Mouse (Mus musculus) limb, embryonic 13.5 days (tissue): Measurements from ENCODE around the gene Top3a. TPM values are rescaled to one million over a fixed set of nuclear protein-coding genes. Genes with fewer than 3 reads are reported as not detected.
A peak's percentile ranks its signal among the peaks of the same experiment; 100 is the strongest.

ENCODE experiments used
- ATAC-seq: fragments of 200-750 bp; cut with Nextera tagmentation; 2 replicates; pipeline ENCODE4 v1.8.0; 2017; ENCODE audit warnings: low read depth, moderate number of reproducible peaks, moderate TSS enrichment; ENCODE audit not compliant: low FRiP score
- H3K27ac ChIP-seq: fragments of 300-500 bp; sonication (generic); 2 replicates; pipeline ENCODE4 v1.5.1; 2015; ENCODE audit warnings: inconsistent platforms, mild to moderate bottlenecking, moderate library complexity
- H3K27me3 ChIP-seq: fragments of 300-500 bp; sonication (generic); 2 replicates; pipeline ENCODE4 v1.6.1; 2015; ENCODE audit warnings: mild to moderate bottlenecking, inconsistent platforms
- H3K36me3 ChIP-seq: fragments of 300-500 bp; sonication (generic); 2 replicates; pipeline ENCODE4 v1.6.1; 2015; ENCODE audit warnings: inconsistent platforms, mild to moderate bottlenecking, moderate library complexity
- H3K4me1 ChIP-seq: fragments of 300-500 bp; sonication (generic); 2 replicates; pipeline ENCODE4 v1.6.1; 2015; ENCODE audit warnings: inconsistent platforms
- H3K4me2 ChIP-seq: fragments of 300-500 bp; sonication (generic); replicated peaks from 2 replicates; pipeline ENCODE4 v1.6.1; 2015; ENCODE audit warnings: inconsistent platforms, mild to moderate bottlenecking, moderate library complexity
- H3K4me3 ChIP-seq: fragments of 300-500 bp; sonication (generic); 2 replicates; pipeline ENCODE4 v1.5.1; 2015; ENCODE audit warnings: moderate library complexity, mild to moderate bottlenecking, inconsistent platforms
- H3K9ac ChIP-seq: fragments of 300-500 bp; sonication (generic); 2 replicates; pipeline ENCODE4 v1.6.1; 2015; ENCODE audit warnings: mild to moderate bottlenecking, inconsistent platforms
- H3K9me3 ChIP-seq: fragments of 300-500 bp; sonication (generic); 2 replicates; pipeline ENCODE4 v1.6.1; 2016; ENCODE audit warnings: inconsistent platforms
- WGBS: fragments of 180-500 bp; shearing (Covaris S2); methylation state at CpG from one replicate; pipeline ENCODE4 v1.1.7; 2015; 5-methylcytosine and 5-hydroxymethylcytosine counted together
- polyA plus RNA-seq: library from polyadenylated mRNA; unstranded; fragments of >200 nt; fragmentation: Nextera tagmentation; extraction: Ambion mirVana; gene quantifications from 2 replicates; pipeline ENCODE4 v1.2.1, GENCODE M21; 2015

The Top3a gene
- polyA plus RNA-seq, 1 experiment from 2014 or later: 22.0 TPM

GRCm38 (mm10) chr11:60799977-60800376 lies 22.8 kb upstream of the Top3a start:
- Histone ChIP-seq H3K36me3 (peaks cover 67% of the 10 kb centered on the region), H3K9me3 (no peaks in the 10 kb centered on the region), H3K4me2 (no peak overlapping the region), H3K4me1 (no peaks in the 10 kb centered on the region), H3K27me3 (no peaks in the 10 kb centered on the region), H3K4me3 (no peak overlapping the region), H3K9ac (no peak overlapping the region), H3K27ac (no peak overlapping the region)
- 92% methylated on average over 4 of the region's 4 CpGs for WGBS
- no peak for ATAC-seq

GRCm38 (mm10) chr11:60796342-60796741 lies 19.2 kb upstream of the Top3a start:
- H3K27ac ChIP-seq: no peak overlapping the region
- WGBS: 90% methylated on average over 11 of the region's 11 CpGs
- peaks cover 80% of the 10 kb centered on the region for H3K36me3 ChIP-seq
- no peaks in the 10 kb centered on the region for H3K27me3 ChIP-seq
- no peak for ATAC-seq
- H3K9me3 ChIP-seq: no peaks in the 10 kb centered on the region
- H3K4me3 ChIP-seq: no peak overlapping the region
- H3K9ac ChIP-seq: no peak overlapping the region
- H3K4me1 ChIP-seq: no peaks in the 10 kb centered on the region
- H3K4me2 ChIP-seq: no peak overlapping the region

GRCm38 (mm10) chr11:60790472-60790871 lies 13.3 kb upstream of the Top3a start:
- peaks cover 87% of the 10 kb centered on the region for H3K36me3 ChIP-seq
- WGBS: 52% methylated on average over 2 of the region's 2 CpGs
- H3K9me3 ChIP-seq: no peaks in the 10 kb centered on the region
- no peak overlapping the region for H3K4me2 ChIP-seq
- ATAC-seq: no peak
- H3K4me1 ChIP-seq: no peaks in the 10 kb centered on the region
- H3K27me3 ChIP-seq: no peaks in the 10 kb centered on the region
- H3K4me3 ChIP-seq: no peak overlapping the region
- H3K27ac ChIP-seq: no peak overlapping the region
- no peak overlapping the region for H3K9ac ChIP-seq

GRCm38 (mm10) chr11:60787595-60787994 lies 10.4 kb upstream of the Top3a start:
- Histone ChIP-seq H3K4me3 (no peak overlapping the region), H3K27me3 (no peaks in the 10 kb centered on the region), H3K4me1 (peaks cover under 1% of the 10 kb centered on the region; the same call in 1 of the 2 replicates), H3K9me3 (no peaks in the 10 kb centered on the region), H3K4me2 (no peak overlapping the region), H3K27ac (no peak overlapping the region), H3K36me3 (peaks cover 94% of the 10 kb centered on the region), H3K9ac (no peak overlapping the region)
- ATAC-seq: 0 out of 2 replicates have a peak, but pooled peaks have one; percentile 40
- WGBS: 47% methylated on average over 1 of the region's 1 CpGs

- Histone ChIP-seq H3K9ac (0 out of 2 replicates have a peak overlapping the region, but pooled peaks have one; percentile 8), H3K9me3 (no peaks in the 10 kb centered on the region), H3K4me2 (no peak overlapping the region), H3K36me3 (peaks cover 93% of the 10 kb centered on the region), H3K4me3 (no peak overlapping the region), H3K27ac (no peak overlapping the region), H3K4me1 (peaks cover 32% of the 10 kb centered on the region), H3K27me3 (no peaks in the 10 kb centered on the region)
- ATAC-seq: no peak
- WGBS: 88% methylated on average over 8 of the region's 8 CpGs
Observed at GRCm38 (mm10) chr11:60784179-60784922, 7.2 kb upstream of the Top3a start.

- peak overlapping the region; percentile 26 for H3K4me3 ChIP-seq
Observed at GRCm38 (mm10) chr11:60779673-60780189, 2.6 kb upstream of the Top3a start.

GRCm38 (mm10) chr11:60777801-60778370 lies 721 bp upstream of the Top3a start:
- Histone ChIP-seq H3K27ac (no peak overlapping the region), H3K4me3 (peak overlapping the region; percentile 83), H3K9me3 (no peaks in the 10 kb centered on the region), H3K27me3 (no peaks in the 10 kb centered on the region), H3K9ac (peak overlapping the region; percentile 84), H3K4me2 (peak overlapping the region; percentile 91), H3K36me3 (peaks cover 41% of the 10 kb centered on the region), H3K4me1 (peaks cover 74% of the 10 kb centered on the region)
- 27% methylated on average over 16 of the region's 16 CpGs for WGBS
- ATAC-seq: no peak

More at GRCm38 (mm10) chr11:60779673-60780189, 2.6 kb upstream of the Top3a start:
- WGBS: 93% methylated on average over 10 of the region's 10 CpGs
- ATAC-seq: no peak
- Histone ChIP-seq H3K4me1 (peaks cover 64% of the 10 kb centered on the region), H3K9ac (peak overlapping the region; percentile 53), H3K4me2 (peak overlapping the region; percentile 57), H3K9me3 (no peaks in the 10 kb centered on the region), H3K27ac (no peak overlapping the region), H3K27me3 (no peaks in the 10 kb centered on the region), H3K36me3 (peaks cover 60% of the 10 kb centered on the region)

GRCm38 (mm10) chr11:60776107-60776828 lies 897 bp downstream of the Top3a start:
- Histone ChIP-seq H3K9ac (peak overlapping the region; percentile 84), H3K4me3 (peak overlapping the region; percentile 83), H3K27ac (0 out of 2 replicates have a peak overlapping the region, but pooled peaks have one; percentile 88), H3K4me1 (peaks cover 61% of the 10 kb centered on the region), H3K27me3 (no peaks in the 10 kb centered on the region), H3K4me2 (peak overlapping the region; percentile 91), H3K9me3 (no peaks in the 10 kb centered on the region), H3K36me3 (peaks cover 28% of the 10 kb centered on the region)
- no peak for ATAC-seq
- WGBS: 3% methylated on average over 17 of the region's 17 CpGs

GRCm38 (mm10) chr11:60775578-60775977 lies 1.6 kb downstream of the Top3a start:
- H3K4me2 ChIP-seq: peak overlapping the region; percentile 91
- H3K4me1 ChIP-seq: peaks cover 54% of the 10 kb centered on the region
- WGBS: 58% methylated on average over 6 of the region's 6 CpGs
- no peaks in the 10 kb centered on the region for H3K9me3 ChIP-seq
- H3K36me3 ChIP-seq: peaks cover 23% of the 10 kb centered on the region
- H3K4me3 ChIP-seq: peak overlapping the region; percentile 83
- no peaks in the 10 kb centered on the region for H3K27me3 ChIP-seq
- no peak overlapping the region for H3K27ac ChIP-seq
- H3K9ac ChIP-seq: peak overlapping the region; percentile 84
- no peak for ATAC-seq

DNA sequence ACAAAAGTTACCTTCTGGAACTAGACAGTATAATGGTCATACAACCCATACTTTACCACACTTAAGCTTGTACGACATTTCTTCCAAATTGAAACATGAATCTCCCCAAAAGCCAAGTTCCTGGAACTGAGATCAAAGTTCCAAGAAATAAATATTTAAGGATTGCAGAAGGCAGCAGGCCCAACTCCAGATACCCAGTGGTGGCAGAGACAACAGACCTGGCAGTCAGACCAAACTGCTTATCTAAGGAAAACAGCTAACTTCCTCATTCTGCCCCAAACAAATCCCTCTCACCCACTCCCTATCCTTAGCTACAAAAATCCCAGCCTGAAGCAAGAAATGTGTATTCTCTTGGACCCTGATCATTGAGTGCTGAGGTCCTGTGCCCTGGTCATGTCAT lies 2.3 kb downstream of the Top3a start:
- WGBS: 82% methylated on average over 1 of the region's 1 CpGs
- Histone ChIP-seq H3K4me1 (peaks cover 47% of the 10 kb centered on the region), H3K9me3 (no peaks in the 10 kb centered on the region), H3K27me3 (no peaks in the 10 kb centered on the region), H3K36me3 (peaks cover 15% of the 10 kb centered on the region), H3K27ac (no peak overlapping the region), H3K4me3 (peak overlapping the region; percentile 83; the same call in 1 of the 2 replicates), H3K4me2 (peak overlapping the region; percentile 91), H3K9ac (peak overlapping the region; percentile 84; the same call in 1 of the 2 replicates)
- no peak for ATAC-seq

- H3K9me3 ChIP-seq: no peaks in the 10 kb centered on the region
- H3K27ac ChIP-seq: no peak overlapping the region
- no peak overlapping the region for H3K4me3 ChIP-seq
- H3K27me3 ChIP-seq: no peaks in the 10 kb centered on the region
- ATAC-seq: no peak
- peaks cover 41% of the 10 kb centered on the region for H3K4me1 ChIP-seq
- H3K4me2 ChIP-seq: no peak overlapping the region
- peaks cover 9% of the 10 kb centered on the region for H3K36me3 ChIP-seq
- 92% methylated on average over 3 of the region's 3 CpGs for WGBS
- no peak overlapping the region for H3K9ac ChIP-seq
Observed at GRCm38 (mm10) chr11:60774158-60774689, 2.9 kb downstream of the Top3a start.
